Mouse (Mus musculus): ENCODE results near the gene Plpp7.

DNA sequence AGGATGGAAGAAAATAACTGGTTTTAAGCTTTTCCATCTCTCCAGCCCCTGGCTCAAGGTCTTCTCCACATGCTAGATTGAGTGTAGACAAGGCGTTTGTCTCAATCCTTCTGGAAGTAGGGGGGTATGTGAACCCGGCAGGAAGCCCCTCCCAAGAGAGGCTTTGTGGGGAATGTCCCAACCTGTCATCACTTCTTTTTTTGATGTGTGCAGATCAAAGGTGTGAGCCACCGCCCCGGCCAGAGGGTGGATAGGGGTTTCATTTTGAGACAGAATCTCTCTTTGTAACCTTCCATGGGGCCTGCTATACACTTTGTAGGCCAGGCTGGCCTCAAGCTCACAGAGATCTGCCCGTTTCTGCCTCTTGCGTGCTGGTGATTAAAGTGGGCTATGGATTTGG lies 60.3 kb downstream of the Plpp7 start:
- no peak for TF ChIP-seq POLR2A (IDR thresholded peaks at IDR 0.05; ENCODE audit: borderline replicate concordance, low read depth, low read length)
- no peak for TF ChIP-seq CTCF (IDR thresholded peaks at IDR 0.05; ENCODE audit: low read depth, low read length)

Data from bone marrow macrophage, adult 2 months (primary cell).